Mouse (Mus musculus) thymus, adult 2 months (tissue): ENCODE data around the gene Kcnq1. TPM values are rescaled to one million over a fixed set of nuclear protein-coding genes. Genes with fewer than 3 reads are reported as not detected.

Experiments
- DNase-seq: peaks from one replicate; pipeline ENCODE4 v3.0.0; 2021
- H3K27ac ChIP-seq: fragments of 200-500 bp; 2 replicates; pipeline ENCODE4 v1.5.1; 2012; ENCODE audit warnings: low read length, control low read depth; ENCODE audit not compliant: control insufficient read depth, insufficient read depth
- H3K27me3 ChIP-seq: fragments of 200-500 bp; 2 replicates; pipeline ENCODE4 v1.6.1; 2012; ENCODE audit warnings: mild to moderate bottlenecking, low read length, moderate library complexity, mixed read lengths; ENCODE audit not compliant: control insufficient read depth, insufficient read depth
- H3K36me3 ChIP-seq: fragments of 200-500 bp; 2 replicates; pipeline ENCODE4 v1.6.1; 2012; ENCODE audit warnings: mild to moderate bottlenecking, low read length, moderate library complexity; ENCODE audit not compliant: control insufficient read depth, insufficient read depth
- H3K4me1 ChIP-seq: fragments of 200-500 bp; replicated peaks from 2 replicates; pipeline ENCODE4 v1.6.1; 2012; ENCODE audit warnings: low read length; ENCODE audit not compliant: control insufficient read depth, insufficient read depth
- H3K4me3 ChIP-seq: fragments of 200-500 bp; 2 replicates; pipeline ENCODE4 v1.5.1; 2012; ENCODE audit warnings: mild to moderate bottlenecking, low read length, control low read depth, moderate library complexity; ENCODE audit not compliant: control insufficient read depth, insufficient read depth
- CTCF ChIP-seq: fragments of 200-500 bp; IDR thresholded peaks from 2 replicates; pipeline ENCODE4 v1.5.1; 2012; ENCODE audit warnings: mild to moderate bottlenecking, control low read depth, low read length, moderate library complexity, borderline replicate concordance; ENCODE audit not compliant: control insufficient read depth, poor library complexity, insufficient read depth; ENCODE audit errors: extremely low read depth
- POLR2A ChIP-seq: fragments of 200-500 bp; IDR thresholded peaks from 2 replicates; pipeline ENCODE4 v1.6.1; 2012; ENCODE audit warnings: mild to moderate bottlenecking, low read length, control low read depth, moderate library complexity; ENCODE audit not compliant: control insufficient read depth, poor library complexity, insufficient read depth; ENCODE audit errors: extremely low read depth
- WGBS: fragments of 180-500 bp; shearing (Covaris S2); methylation state at CpG from one replicate; pipeline ENCODE4 v1.1.7; 2018; 5-methylcytosine and 5-hydroxymethylcytosine counted together
- polyA plus RNA-seq: library from polyadenylated mRNA; depleted of rRNA; stranded (reverse); fragments of >200 nt; gene quantifications from 2 replicates; pipeline ENCODE4 v1.2.3, GENCODE M21; 2012

Kcnq1 gene
- polyA plus RNA-seq, 1 experiment = 4.6 TPM

GRCm38 (mm10) chr7:143263557-143263956 lies 157.4 kb downstream of the Kcnq1 start:
- 91% methylated on average over 3 of the region's 3 CpGs for WGBS
- H3K27me3 ChIP-seq = no peaks in the 10 kb centered on the region
- no peak for TF ChIP-seq POLR2A
- TF ChIP-seq CTCF = no peak

DNA sequence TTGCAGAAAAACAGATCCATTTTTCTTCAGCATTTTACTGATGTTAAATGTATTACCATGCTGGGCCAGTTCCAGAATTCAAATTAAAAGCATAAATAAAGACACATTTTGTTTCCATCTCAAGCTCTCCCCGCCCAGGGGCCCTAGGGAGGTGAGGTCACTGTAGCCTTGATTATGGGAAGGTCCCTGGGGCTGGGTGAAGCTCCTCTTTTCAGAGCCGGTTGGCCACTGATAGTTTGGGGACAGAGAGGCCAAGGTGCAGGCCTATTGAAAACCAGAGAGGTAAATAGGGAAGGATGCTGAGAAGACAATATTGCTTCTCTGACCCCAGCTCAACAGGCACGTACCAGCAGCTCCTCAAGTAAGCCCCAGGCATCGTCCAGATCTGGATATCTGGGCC lies 157.8 kb downstream of the Kcnq1 start:
- H3K27ac ChIP-seq = no peak overlapping the region
- H3K4me3 ChIP-seq = no peak overlapping the region
- H3K36me3 ChIP-seq = no peaks in the 10 kb centered on the region
- TF ChIP-seq CTCF (no peak), POLR2A (no peak)
- no peaks in the 10 kb centered on the region; the same call in 1 of the 2 replicates for H3K4me1 ChIP-seq
- H3K27me3 ChIP-seq = no peaks in the 10 kb centered on the region
- 96% methylated on average over 4 of the region's 4 CpGs for WGBS
- no peak for DNase-seq

More at GRCm38 (mm10) chr7:143263557-143263956, 157.4 kb downstream of the Kcnq1 start:
- H3K4me3 ChIP-seq = no peak overlapping the region
- no peak overlapping the region for H3K27ac ChIP-seq
- H3K4me1 ChIP-seq = no peaks in the 10 kb centered on the region; the same call in 1 of the 2 replicates
- H3K36me3 ChIP-seq = no peaks in the 10 kb centered on the region
- DNase-seq = no peak

DNA sequence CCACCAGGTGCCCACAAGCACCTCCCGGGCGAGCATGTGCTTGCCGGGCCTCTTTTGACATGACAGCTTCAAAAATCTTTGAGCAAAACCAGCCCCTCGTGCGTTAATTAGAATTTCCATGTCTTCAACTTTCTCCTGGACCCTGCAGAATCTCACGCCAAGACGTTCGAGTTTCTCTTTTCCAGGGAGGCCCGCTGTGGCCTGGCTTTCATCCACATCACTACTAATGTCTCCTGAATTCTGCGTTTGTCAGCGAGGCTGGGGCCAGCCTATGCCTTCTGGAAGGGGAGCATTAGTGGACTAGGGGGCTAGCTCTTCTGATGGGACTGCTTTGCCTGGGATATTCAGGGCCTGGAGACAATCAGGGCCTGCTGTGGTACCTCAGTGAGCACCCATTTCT lies 159.2 kb downstream of the Kcnq1 start:
- H3K4me3 ChIP-seq = no peak overlapping the region
- no peak for DNase-seq
- H3K27me3 ChIP-seq = no peaks in the 10 kb centered on the region
- no peak for TF ChIP-seq POLR2A
- TF ChIP-seq CTCF = no peak
- 91% methylated on average over 11 of the region's 11 CpGs for WGBS
- H3K27ac ChIP-seq = no peak overlapping the region
- H3K4me1 ChIP-seq = no peaks in the 10 kb centered on the region; the same call in 1 of the 2 replicates
- H3K36me3 ChIP-seq = no peaks in the 10 kb centered on the region

DNA sequence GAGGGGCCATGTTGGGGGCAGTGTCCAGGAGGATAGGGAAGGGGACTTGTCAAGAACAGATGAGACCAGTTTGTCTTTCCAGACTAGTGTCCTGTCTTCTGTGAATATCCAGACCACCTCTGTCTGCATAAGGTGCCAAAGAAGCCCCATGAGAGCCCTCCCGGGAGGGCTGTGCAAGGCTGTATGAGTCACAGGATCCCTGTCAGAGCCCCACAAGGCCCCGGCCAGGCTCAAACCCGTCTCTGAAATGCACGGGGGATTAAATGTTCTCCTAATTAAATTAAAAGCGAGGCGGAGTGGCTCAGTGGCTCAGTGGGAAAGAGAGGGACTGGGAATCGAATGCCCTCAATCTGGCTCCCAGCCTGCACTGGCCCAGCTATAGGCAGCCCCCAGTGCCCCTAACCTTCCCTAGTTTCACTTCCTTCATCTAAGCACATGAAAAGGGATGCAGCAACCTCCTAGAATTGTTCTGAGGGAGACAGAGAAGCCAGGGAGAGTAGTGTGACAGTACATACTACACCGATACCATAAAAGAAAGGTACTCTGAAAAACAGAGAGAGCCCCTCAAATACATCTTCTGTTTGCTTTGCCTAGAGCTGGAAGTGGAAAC lies 159.8 kb downstream of the Kcnq1 start:
- DNase-seq = no peak
- Histone ChIP-seq H3K4me3 (no peak overlapping the region), H3K27ac (no peak overlapping the region), H3K36me3 (no peaks in the 10 kb centered on the region), H3K27me3 (no peaks in the 10 kb centered on the region), H3K4me1 (no peaks in the 10 kb centered on the region; the same call in 1 of the 2 replicates)
- TF ChIP-seq POLR2A = no peak
- TF ChIP-seq CTCF = no peak
- 84% methylated on average over 8 of the region's 8 CpGs for WGBS

DNA sequence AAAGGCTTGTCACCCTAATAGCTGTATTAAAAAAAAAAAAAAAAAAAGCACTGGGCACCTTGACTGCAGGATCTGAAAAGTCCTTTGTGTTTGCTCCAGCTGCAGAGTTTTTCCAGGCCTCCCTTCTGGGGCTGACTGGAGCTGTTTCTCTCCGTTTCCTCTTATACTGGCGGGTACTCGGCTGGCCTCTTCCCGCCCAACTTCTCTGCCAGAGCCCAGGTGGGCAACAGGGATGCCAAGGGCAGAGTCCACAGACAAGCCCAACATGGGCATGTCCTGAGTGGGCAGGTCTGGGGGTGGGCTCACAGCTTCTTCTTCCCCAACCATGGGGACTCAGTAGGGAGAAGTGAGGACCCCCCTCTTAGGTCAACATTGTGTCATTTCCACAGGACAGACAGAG lies 167.6 kb downstream of the Kcnq1 start:
- H3K4me1 ChIP-seq = no peaks in the 10 kb centered on the region
- no peak overlapping the region for H3K27ac ChIP-seq
- DNase-seq = no peak
- WGBS = 88% methylated on average over 4 of the region's 4 CpGs
- no peaks in the 10 kb centered on the region for H3K36me3 ChIP-seq
- TF ChIP-seq POLR2A (no peak), CTCF (no peak)
- H3K4me3 ChIP-seq = no peak overlapping the region
- H3K27me3 ChIP-seq = no peaks in the 10 kb centered on the region

DNA sequence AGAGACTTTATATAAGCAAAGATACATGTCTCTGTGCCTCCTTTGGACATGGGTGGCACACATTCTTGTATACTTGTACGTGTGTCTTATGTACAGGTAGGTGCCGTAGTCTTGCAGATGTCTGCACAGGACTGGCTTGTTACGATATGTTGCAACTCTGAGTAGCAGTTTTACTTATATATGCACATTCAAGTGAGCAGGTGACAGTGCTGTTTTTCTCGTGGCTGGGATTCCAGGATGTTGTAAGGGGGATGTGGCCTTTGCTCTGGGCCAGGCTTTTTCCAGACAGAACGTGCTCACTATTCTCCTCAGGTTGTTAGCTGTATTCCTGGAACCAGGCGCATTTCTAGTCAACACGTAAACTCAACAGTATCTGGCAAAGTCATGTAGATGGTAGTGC lies 168.9 kb downstream of the Kcnq1 start:
- Histone ChIP-seq H3K27ac (no peak overlapping the region), H3K4me1 (no peaks in the 10 kb centered on the region), H3K36me3 (no peaks in the 10 kb centered on the region), H3K4me3 (no peak overlapping the region), H3K27me3 (no peaks in the 10 kb centered on the region)
- DNase-seq = no peak
- 84% methylated on average over 7 of the region's 7 CpGs for WGBS
- TF ChIP-seq CTCF (no peak), POLR2A (no peak)

DNA sequence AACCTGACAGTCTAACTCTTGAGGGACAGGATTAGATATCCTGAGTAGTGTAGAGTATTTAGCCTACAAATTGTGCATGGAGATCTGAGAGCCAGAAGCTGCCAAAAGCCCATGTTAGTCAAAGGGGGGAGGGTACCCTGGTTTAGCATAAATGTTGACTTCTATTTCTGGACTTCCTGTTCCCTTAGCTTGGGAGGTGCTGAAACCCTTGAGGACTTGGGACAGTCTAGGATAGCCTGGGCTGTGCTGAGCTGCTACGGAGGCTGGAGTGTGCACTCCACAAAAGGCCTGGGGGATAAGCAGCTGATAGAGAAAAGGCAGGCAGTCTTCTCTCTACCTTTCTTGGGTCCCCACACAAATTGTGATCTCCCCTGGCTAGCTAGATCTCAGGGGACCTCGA lies 177.5 kb downstream of the Kcnq1 start:
- Histone ChIP-seq H3K4me1 (peaks cover 27% of the 10 kb centered on the region), H3K27ac (no peak overlapping the region), H3K27me3 (no peaks in the 10 kb centered on the region), H3K36me3 (no peaks in the 10 kb centered on the region), H3K4me3 (no peak overlapping the region)
- DNase-seq = no peak
- TF ChIP-seq CTCF = no peak
- TF ChIP-seq POLR2A = no peak
- 63% methylated on average over 2 of the region's 2 CpGs for WGBS
